Mouse (Mus musculus): ENCODE measurements around the gene 2310009B15Rik. TPM values are rescaled to one million over a fixed set of nuclear protein-coding genes. Genes with fewer than 3 reads are reported as not detected.

2310009B15Rik gene
- total and polyA plus RNA-seq, 3 experiments: 10.4 to 19.3 TPM; not detected in 1

GRCm38 (mm10) chr1:138876371-138877045 is 19.9 kb upstream of the 2310009B15Rik start:
- no peak overlapping the region for H3K27ac ChIP-seq (ENCODE audit: control insufficient read depth, low read depth, low read length)
- no peaks in the 10 kb centered on the region for H3K79me2 ChIP-seq (ENCODE audit: control insufficient read depth, insufficient read depth, low read length, poor library complexity)
- no peaks in the 10 kb centered on the region for H3K4me1 ChIP-seq (ENCODE audit: control insufficient read depth in 1 of 2, insufficient read depth in 2 of 2, low read length in 2 of 2)
- no peak overlapping the region for H3K9ac ChIP-seq (ENCODE audit: control insufficient read depth, low read depth, low read length, poor library complexity, severe bottlenecking)
- no peaks in the 10 kb centered on the region for H3K36me3 ChIP-seq (ENCODE audit: control insufficient read depth in 1 of 2, insufficient read depth in 2 of 2, low read length in 2 of 2)
- H3K9me3 ChIP-seq (replicated peaks; ENCODE audit: insufficient read depth, low read length): no peaks in the 10 kb centered on the region
- H3K4me3 ChIP-seq (ENCODE audit: control insufficient read depth in 1 of 2, insufficient read depth in 1 of 2, low read depth in 2 of 2, low read length in 2 of 2): no peak overlapping the region
- no peak for TF ChIP-seq EP300 (IDR thresholded peaks at IDR 0.05; ENCODE audit: low read depth in 1 of 2, low read length in 2 of 2)
- no peak for TF ChIP-seq MXI1 (IDR thresholded peaks at IDR 0.05; ENCODE audit: low read depth, low read length)
- no peak for TF ChIP-seq POLR2AphosphoS5 (IDR thresholded peaks at IDR 0.05; ENCODE audit: borderline replicate concordance, low read depth, low read length)
- TF ChIP-seq POLR2AphosphoS2 (IDR thresholded peaks at IDR 0.05; ENCODE audit: low read length): no peak
- TF ChIP-seq HCFC1 (IDR thresholded peaks at IDR 0.05; ENCODE audit: low read depth, low read length): no peak
- TF ChIP-seq ELF1 (IDR thresholded peaks at IDR 0.05; ENCODE audit: low read depth, low read length): no peak
- no peak for TF ChIP-seq MEF2A (IDR thresholded peaks at IDR 0.05; ENCODE audit: extremely low read depth, insufficient replicate concordance, low read depth, low read length, poor library complexity, severe bottlenecking)
- TF ChIP-seq RCOR1 (IDR thresholded peaks at IDR 0.05; ENCODE audit: low read depth, low read length): no peak
- TF ChIP-seq USF1 (IDR thresholded peaks at IDR 0.05; ENCODE audit: low read depth, low read length): no peak
- TF ChIP-seq ZC3H11A (IDR thresholded peaks at IDR 0.05; ENCODE audit: low read depth, low read length): no peak
- TF ChIP-seq ETS1 (IDR thresholded peaks at IDR 0.05; ENCODE audit: low read depth, low read length): no peak
- no peak for TF ChIP-seq SMC3 (IDR thresholded peaks at IDR 0.05; ENCODE audit: low read depth, low read length)
- no peak for TF ChIP-seq UBTF (IDR thresholded peaks at IDR 0.05; ENCODE audit: borderline replicate concordance, insufficient read depth, low read depth, low read length)
- TF ChIP-seq CTCF (IDR thresholded peaks at IDR 0.05 in 2 of 3, conservative IDR thresholded peaks at IDR 0.05 in 1 of 3; ENCODE audit: control insufficient read depth in 1 of 3, insufficient read depth in 1 of 3, low read depth in 2 of 3, low read length in 3 of 3, poor library complexity in 1 of 3, severe bottlenecking in 1 of 3): no peak
- TF ChIP-seq E2F4 (IDR thresholded peaks at IDR 0.05; ENCODE audit: borderline replicate concordance, low read depth, low read length): no peak
- TF ChIP-seq ZNF384 (IDR thresholded peaks at IDR 0.05; ENCODE audit: low read depth, low read length): no peak
- no peaks in the 10 kb centered on the region for H3K27me3 ChIP-seq (ENCODE audit: control insufficient read depth in 1 of 2, insufficient read depth in 2 of 2, low read length in 2 of 2)
- no peak for DNase-seq (ENCODE audit: low read depth, low spot score)

DNA sequence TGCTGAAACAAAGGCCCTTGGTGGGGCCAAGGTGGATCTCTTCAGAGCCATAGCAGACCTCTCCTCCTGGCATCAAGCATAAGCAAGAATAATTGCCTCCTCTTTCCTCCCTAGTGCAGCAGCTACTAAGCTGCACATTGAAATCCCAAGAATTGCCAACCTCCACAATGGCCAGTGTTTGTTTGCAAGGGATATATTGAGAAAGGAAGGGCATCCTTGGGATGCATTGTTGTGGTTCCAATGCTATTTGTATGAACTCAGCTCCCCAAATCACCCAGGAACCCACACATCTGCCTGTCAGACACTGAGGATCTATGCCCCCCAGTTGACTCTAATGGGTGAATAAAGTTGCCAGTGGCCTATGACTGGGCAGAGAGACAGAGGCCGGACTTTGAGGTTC is 5.8 kb downstream of the 2310009B15Rik start:
- Histone ChIP-seq H3K9me3 (replicated peaks; ENCODE audit: insufficient read depth, low read length) (no peaks in the 10 kb centered on the region), H3K79me2 (ENCODE audit: control insufficient read depth, insufficient read depth, low read length, poor library complexity) (no peaks in the 10 kb centered on the region), H3K9ac (ENCODE audit: control insufficient read depth, low read depth, low read length, poor library complexity, severe bottlenecking) (no peak overlapping the region), H3K36me3 (ENCODE audit: control insufficient read depth in 1 of 2, insufficient read depth in 2 of 2, low read length in 2 of 2) (no peaks in the 10 kb centered on the region; a peak in 1 of 4 replicates), H3K4me3 (ENCODE audit: control insufficient read depth in 1 of 2, insufficient read depth in 1 of 2, low read depth in 2 of 2, low read length in 2 of 2) (no peak overlapping the region), H3K27ac (ENCODE audit: control insufficient read depth, low read depth, low read length) (no peak overlapping the region), H3K4me1 (ENCODE audit: control insufficient read depth in 1 of 2, insufficient read depth in 2 of 2, low read length in 2 of 2) (0 out of 4 replicates have a peak, but pooled peaks cover 0 to 5% of the 10 kb centered on the region in 2 experiments), H3K27me3 (ENCODE audit: control insufficient read depth in 1 of 2, insufficient read depth in 2 of 2, low read length in 2 of 2) (no peaks in the 10 kb centered on the region)
- no peak for DNase-seq (ENCODE audit: low read depth, low spot score)
- TF ChIP-seq ELF1 (IDR thresholded peaks at IDR 0.05; ENCODE audit: low read depth, low read length) (no peak), MYB (IDR thresholded peaks at IDR 0.05; ENCODE audit: low read depth, low read length) (no peak), ZMIZ1 (IDR thresholded peaks at IDR 0.05; ENCODE audit: low read depth, low read length) (no peak), BHLHE40 (IDR thresholded peaks at IDR 0.05; ENCODE audit: borderline replicate concordance, low read depth, low read length) (no peak), RCOR1 (IDR thresholded peaks at IDR 0.05; ENCODE audit: low read depth, low read length) (no peak), TAL1 (IDR thresholded peaks at IDR 0.05; ENCODE audit: low read length) (no peak), CTCF (IDR thresholded peaks at IDR 0.05 in 2 of 3, conservative IDR thresholded peaks at IDR 0.05 in 1 of 3; ENCODE audit: control insufficient read depth in 1 of 3, insufficient read depth in 1 of 3, low read depth in 2 of 3, low read length in 3 of 3, poor library complexity in 1 of 3, severe bottlenecking in 1 of 3) (no peak), HCFC1 (IDR thresholded peaks at IDR 0.05; ENCODE audit: low read depth, low read length) (no peak), UBTF (IDR thresholded peaks at IDR 0.05; ENCODE audit: borderline replicate concordance, insufficient read depth, low read depth, low read length) (no peak), MAZ (IDR thresholded peaks at IDR 0.05; ENCODE audit: low read depth, low read length) (no peak)
